Mouse (Mus musculus): ENCODE data around the gene Gm20388.

DNA sequence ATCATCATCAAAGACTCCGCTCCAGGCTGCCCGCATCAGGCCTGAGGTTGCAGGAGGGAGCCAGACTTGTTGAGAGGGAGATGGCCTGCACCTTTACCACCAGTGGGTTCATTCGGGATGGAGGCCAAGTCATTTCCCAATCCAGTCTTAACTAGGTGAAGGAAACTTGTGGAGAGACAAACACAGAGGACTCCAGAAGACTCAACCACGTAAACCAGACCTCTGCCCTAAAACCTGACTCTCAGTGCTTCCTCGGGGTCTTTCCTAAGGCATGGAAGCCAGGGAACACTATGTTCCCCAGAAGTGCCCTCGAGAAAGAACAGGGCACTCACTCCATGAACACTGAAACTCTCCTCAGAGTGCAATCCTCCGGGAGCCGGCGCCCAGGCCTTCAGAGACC lies 1994.4 kb downstream of the Gm20388 start:
- TF ChIP-seq POLR2A (IDR thresholded peaks at IDR 0.05; ENCODE audit: insufficient read depth, low read depth, low read length) (no peak), CTCF (IDR thresholded peaks at IDR 0.05; ENCODE audit: insufficient read depth, low read depth, low read length) (no peak)

Measured in olfactory bulb, adult 2 months (tissue).